Mouse (Mus musculus) bone marrow macrophage, adult 2 months (primary cell): ENCODE results near the gene Endog. TPM values are rescaled to one million over a fixed set of nuclear protein-coding genes. Genes with fewer than 3 reads are reported as not detected.
A peak's percentile ranks its signal among the peaks of the same experiment; 100 is the strongest.

ENCODE experiments used
- H3K27ac ChIP-seq: 2 replicates; pipeline ENCODE4 v1.5.1; 2012; ENCODE audit warnings: low read depth, low read length; ENCODE audit not compliant: insufficient read depth
- H3K4me1 ChIP-seq: 2 replicates; pipeline ENCODE4 v1.6.1; 2012; ENCODE audit warnings: low read length; ENCODE audit not compliant: control insufficient read depth, insufficient read depth
- H3K4me3 ChIP-seq: 2 replicates; pipeline ENCODE4 v1.5.1; 2012; ENCODE audit warnings: mild to moderate bottlenecking, low read length, moderate library complexity; ENCODE audit not compliant: insufficient read depth
- CTCF ChIP-seq: IDR thresholded peaks from 2 replicates; pipeline ENCODE4 v1.5.1; 2012; ENCODE audit warnings: low read depth, mild to moderate bottlenecking, low read length, moderate library complexity
- POLR2A ChIP-seq: IDR thresholded peaks from 2 replicates; pipeline ENCODE4 v1.6.1; 2012; ENCODE audit warnings: mild to moderate bottlenecking, low read depth, low read length, borderline replicate concordance
- polyA plus RNA-seq: library from polyadenylated mRNA; stranded (reverse); fragments of >200 nt; gene quantifications from 2 replicates; pipeline ENCODE4 v1.2.4, GENCODE M21; 2012; ENCODE audit not compliant: missing spikeins, insufficient read depth, insufficient read length

Endog gene
- polyA plus RNA-seq, 1 experiment: 5.4 TPM

DNA sequence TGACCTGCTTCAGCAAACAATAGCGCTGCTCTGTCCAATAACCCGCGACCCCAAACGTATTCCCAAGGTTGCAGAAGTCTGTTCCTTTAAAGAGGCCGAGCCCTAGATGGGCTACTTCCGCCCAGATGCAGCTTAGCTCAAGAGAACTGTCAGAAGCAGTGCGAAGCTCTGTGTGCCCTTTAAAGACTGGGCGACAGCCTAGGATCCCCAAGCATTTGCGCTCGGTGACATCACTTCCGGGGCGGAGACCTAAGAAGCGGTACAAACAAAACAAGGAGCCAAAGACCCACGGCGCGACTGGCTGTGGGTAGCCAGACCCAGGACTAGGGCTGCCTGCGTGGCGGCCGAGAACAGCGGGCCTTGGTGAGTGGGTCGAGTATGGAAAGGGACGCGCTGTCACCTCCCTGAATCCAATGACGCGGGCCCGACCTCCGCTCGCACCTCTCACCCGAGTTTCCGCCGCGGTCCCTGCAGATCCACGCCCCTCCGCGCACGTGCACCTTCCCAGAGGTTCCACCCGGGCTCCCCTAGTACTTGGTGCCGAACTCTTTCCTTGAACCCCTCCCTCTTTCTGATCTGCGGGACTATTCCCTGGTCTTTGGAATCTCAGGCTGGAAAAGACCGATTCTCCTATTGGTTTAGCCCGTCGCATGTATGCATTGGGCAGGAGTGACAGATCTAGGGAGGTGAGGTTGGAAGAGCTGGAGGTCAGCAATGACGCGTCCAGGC is 34.5 kb downstream of the Endog start, which contains the start of gene Kyat1:
TSS of gene Kyat1 (minus strand) at position 219 of the 729 bp plus-strand sequence.
- H3K27ac ChIP-seq: peak within 1 kb of the TSS; percentile 56

DNA sequence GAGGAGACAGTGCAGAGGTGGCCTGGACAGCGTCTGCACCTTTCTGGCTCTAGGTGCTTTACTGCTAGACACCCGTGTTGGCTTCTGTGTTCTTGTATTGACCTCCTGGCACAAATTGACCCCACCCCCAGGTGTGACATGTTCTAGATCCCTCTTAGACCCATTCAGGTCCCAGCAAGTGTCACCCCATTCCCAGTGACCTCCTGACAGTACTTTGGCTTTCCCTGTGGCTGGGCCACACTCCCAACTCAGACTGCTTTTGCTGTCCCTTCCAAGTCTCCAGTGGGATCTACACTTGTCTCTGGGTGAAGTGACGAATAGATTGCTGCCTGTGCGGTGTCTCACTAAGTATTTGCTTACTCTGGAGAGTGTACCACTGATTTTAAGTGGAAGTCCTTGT is 36.1 kb downstream of the Endog start:
- Histone ChIP-seq H3K27ac (no peak overlapping the region), H3K4me3 (no peak overlapping the region), H3K4me1 (peaks cover 10% of the 10 kb centered on the region)
- TF ChIP-seq POLR2A: no peak
- TF ChIP-seq CTCF: no peak

More for the DNA sequence above, 34.5 kb downstream of the Endog start, which contains the start of gene Kyat1:
- peaks cover 10% of the 10 kb centered on the region for H3K4me1 ChIP-seq
- H3K4me3 ChIP-seq: peak within 1 kb of the TSS; percentile 64
- no peak for TF ChIP-seq CTCF
- TF ChIP-seq POLR2A: no peak

GRCm38 (mm10) chr2:30207886-30208285 is 36.6 kb downstream of the Endog start:
- no peak overlapping the region for H3K27ac ChIP-seq
- TF ChIP-seq CTCF (no peak), POLR2A (no peak)
- no peak overlapping the region for H3K4me3 ChIP-seq
- H3K4me1 ChIP-seq: peaks cover 15% of the 10 kb centered on the region

GRCm38 (mm10) chr2:30211408-30212168 is 40.3 kb downstream of the Endog start:
- Histone ChIP-seq H3K27ac (no peak overlapping the region), H3K4me1 (peaks cover 26% of the 10 kb centered on the region), H3K4me3 (no peak overlapping the region)
- TF ChIP-seq CTCF: no peak
- TF ChIP-seq POLR2A: no peak

- no peak for TF ChIP-seq CTCF
- no peak for TF ChIP-seq POLR2A
- H3K27ac ChIP-seq: no peak overlapping the region
- H3K4me3 ChIP-seq: no peak overlapping the region
- peaks cover 25% of the 10 kb centered on the region for H3K4me1 ChIP-seq
Measured at GRCm38 (mm10) chr2:30212169-30212545, 40.9 kb downstream of the Endog start.

GRCm38 (mm10) chr2:30212951-30213350 is 41.7 kb downstream of the Endog start:
- TF ChIP-seq POLR2A (no peak), CTCF (no peak)
- Histone ChIP-seq H3K27ac (peak overlapping the region; percentile 75), H3K4me1 (peaks cover 25% of the 10 kb centered on the region), H3K4me3 (no peak overlapping the region)

DNA sequence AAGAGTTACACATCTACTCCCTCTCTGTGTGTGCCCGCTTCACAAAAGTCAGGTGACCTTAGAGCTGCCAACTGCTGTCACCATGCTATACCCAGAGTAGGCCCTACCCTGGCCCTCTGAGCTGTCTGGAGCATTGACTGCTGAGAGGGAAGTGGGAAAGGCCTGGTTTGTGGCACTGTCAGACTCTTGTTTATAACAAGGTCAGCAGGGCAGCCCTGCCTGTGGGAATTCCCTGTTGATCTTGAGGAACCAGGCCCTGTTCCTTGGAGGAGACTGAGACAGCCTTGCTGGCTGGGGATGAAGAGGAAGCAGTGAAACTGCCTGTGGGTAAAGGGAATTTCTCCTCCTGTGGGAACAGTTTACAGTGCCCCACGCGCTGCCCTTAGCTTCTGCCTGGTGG is 43.5 kb downstream of the Endog start:
- TF ChIP-seq CTCF (no peak), POLR2A (no peak)
- Histone ChIP-seq H3K4me1 (peaks cover 25% of the 10 kb centered on the region), H3K4me3 (no peak overlapping the region), H3K27ac (peak overlapping the region; percentile 62)

GRCm38 (mm10) chr2:30215493-30215892 is 44.2 kb downstream of the Endog start:
- no peak for TF ChIP-seq POLR2A
- TF ChIP-seq CTCF: no peak
- H3K4me3 ChIP-seq: no peak overlapping the region
- peaks cover 25% of the 10 kb centered on the region for H3K4me1 ChIP-seq
- H3K27ac ChIP-seq: peak overlapping the region; percentile 62

DNA sequence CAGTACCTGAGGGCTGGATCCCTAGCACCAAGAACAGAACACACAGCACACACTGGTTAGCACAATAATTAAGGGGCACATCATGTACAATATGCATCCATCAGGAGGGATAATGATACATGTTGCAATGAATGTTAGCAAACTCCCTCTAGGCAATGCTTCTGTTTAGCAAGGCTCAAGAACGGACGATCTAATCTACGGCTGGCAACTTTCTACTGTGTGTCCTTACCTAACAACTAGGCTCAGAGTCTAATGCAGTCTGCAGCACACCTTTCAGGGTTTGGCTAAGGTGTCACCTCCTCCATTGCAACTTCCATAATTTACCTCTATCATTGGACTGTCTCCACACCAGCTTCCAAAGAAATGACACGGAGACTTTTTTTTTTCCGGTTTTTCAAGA is 45.0 kb downstream of the Endog start:
- TF ChIP-seq CTCF (no peak), POLR2A (no peak)
- Histone ChIP-seq H3K4me3 (no peak overlapping the region), H3K4me1 (peaks cover 24% of the 10 kb centered on the region), H3K27ac (no peak overlapping the region)

Other genes starting within 250 kb of the Endog start
- 19.0 and 20.6 TPM in 2 replicates for gene Gle1, start 236.1 kb upstream of the Endog start, polyA plus RNA-seq
- gene Sptan1, start 205.9 kb upstream of the Endog start, polyA plus RNA-seq: 98.2 and 109 TPM in 2 replicates
- gene Wdr34, start 122.6 kb upstream of the Endog start, polyA plus RNA-seq: 8.2 TPM in 2 replicates
- 167 and 173 TPM in 2 replicates for gene Set, start 114.1 kb upstream of the Endog start, polyA plus RNA-seq
- gene Pkn3, start 93.8 kb upstream of the Endog start, polyA plus RNA-seq: 6.6 and 7.2 TPM in 2 replicates
- gene Zdhhc12, start 77.8 kb upstream of the Endog start, polyA plus RNA-seq: 23.7 and 28.2 TPM in 2 replicates
- gene Zer1, start 46.9 kb upstream of the Endog start, polyA plus RNA-seq: 22.8 and 26.8 TPM in 2 replicates
- gene Tbc1d13, start 37.7 kb upstream of the Endog start, polyA plus RNA-seq: 95.7 and 107 TPM in 2 replicates
- 12.5 and 12.9 TPM in 2 replicates for gene Spout1, start 7.0 kb downstream of the Endog start, polyA plus RNA-seq
- gene Kyat1, start 34.4 kb downstream of the Endog start, polyA plus RNA-seq: 3.5 and 3.9 TPM in 2 replicates
- gene Lrrc8a, start 66.2 kb downstream of the Endog start, polyA plus RNA-seq: 17.0 and 18.9 TPM in 2 replicates
- 0.91 and 1.6 TPM in 2 replicates for gene Gm28035, start 69.1 kb downstream of the Endog start, polyA plus RNA-seq
- gene Phyhd1, start 94.7 kb downstream of the Endog start, polyA plus RNA-seq: 8.2 and 15.3 TPM in 2 replicates
- gene Gm28038, start 109.5 kb downstream of the Endog start, polyA plus RNA-seq: 3.5 TPM in 1 of 2 replicates, not detected in the other
- 11.5 and 12.4 TPM in 2 replicates for gene Dolk, start 114.8 kb downstream of the Endog start, polyA plus RNA-seq
- 14.9 and 16.0 TPM in 2 replicates for gene Nup188, start 114.9 kb downstream of the Endog start, polyA plus RNA-seq
- 40.8 and 45.1 TPM in 2 replicates for gene Sh3glb2, start 187.8 kb downstream of the Endog start, polyA plus RNA-seq
- gene Miga2, start 192.7 kb downstream of the Endog start, polyA plus RNA-seq: 3.4 and 6.9 TPM in 2 replicates
- gene Dolpp1, start 220.8 kb downstream of the Endog start, polyA plus RNA-seq: 24.2 and 28.7 TPM in 2 replicates
- 66.4 and 67.4 TPM in 2 replicates for gene Crat, start 244.3 kb downstream of the Endog start, polyA plus RNA-seq
- 110 TPM in 2 replicates for gene Ptpa, start 244.5 kb downstream of the Endog start, polyA plus RNA-seq